Mouse (Mus musculus) ZHBTc4 (cell line): ENCODE measurements around the gene Gtdc1.
A peak's percentile ranks its signal among the peaks of the same experiment; 100 is the strongest.

ENCODE experiments used
- DNase-seq: peaks from one replicate; pipeline ENCODE4 v3.0.0-alpha.2; 2011; ENCODE audit warnings: low read depth, low spot score

The Gtdc1 gene

DNA sequence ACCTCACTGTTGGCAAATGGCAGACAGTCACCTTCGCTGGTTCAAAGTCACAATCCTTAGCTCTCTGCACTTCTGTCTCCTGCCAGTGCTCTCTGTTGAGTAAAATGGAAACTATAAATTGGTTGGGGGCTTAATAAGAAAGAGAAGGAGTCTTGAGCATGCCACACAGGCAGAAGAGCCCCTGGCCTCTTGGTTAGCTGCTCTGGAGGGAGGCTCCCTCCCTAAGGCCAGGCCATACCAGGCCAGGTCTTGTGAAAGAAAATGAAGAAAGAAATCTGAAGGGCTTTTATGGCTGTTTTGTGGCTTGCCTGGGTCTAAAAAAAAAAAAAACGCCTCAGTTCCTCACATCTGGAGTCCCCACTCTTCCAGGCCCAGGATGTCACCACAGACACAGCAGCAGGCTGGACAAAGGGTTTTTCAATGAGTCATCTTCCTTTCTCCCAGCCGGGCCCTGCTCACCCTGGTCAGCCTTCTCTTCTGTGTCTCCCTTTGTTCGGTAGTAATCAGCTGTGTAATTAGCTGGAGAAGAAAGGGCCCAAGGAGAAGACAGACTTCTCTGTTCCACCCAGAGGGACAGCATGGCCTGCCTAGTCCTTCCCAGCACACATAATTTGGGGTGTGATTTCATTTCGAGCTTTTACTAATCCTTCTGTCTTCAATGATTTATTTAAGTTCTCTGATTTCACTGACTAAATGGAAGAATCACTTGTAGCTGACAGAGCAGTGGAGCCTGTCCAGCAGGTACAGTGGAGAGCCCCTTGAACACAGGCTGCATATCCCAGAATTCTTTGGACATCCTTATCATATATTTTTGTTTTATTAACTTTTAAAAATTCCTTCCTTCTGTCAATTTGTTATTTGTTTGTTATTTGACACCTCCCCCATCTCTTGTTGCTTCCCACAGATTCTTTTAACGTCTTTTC lies 401.1 kb downstream of the Gtdc1 start:
- peak; percentile 47 for DNase-seq

DNA sequence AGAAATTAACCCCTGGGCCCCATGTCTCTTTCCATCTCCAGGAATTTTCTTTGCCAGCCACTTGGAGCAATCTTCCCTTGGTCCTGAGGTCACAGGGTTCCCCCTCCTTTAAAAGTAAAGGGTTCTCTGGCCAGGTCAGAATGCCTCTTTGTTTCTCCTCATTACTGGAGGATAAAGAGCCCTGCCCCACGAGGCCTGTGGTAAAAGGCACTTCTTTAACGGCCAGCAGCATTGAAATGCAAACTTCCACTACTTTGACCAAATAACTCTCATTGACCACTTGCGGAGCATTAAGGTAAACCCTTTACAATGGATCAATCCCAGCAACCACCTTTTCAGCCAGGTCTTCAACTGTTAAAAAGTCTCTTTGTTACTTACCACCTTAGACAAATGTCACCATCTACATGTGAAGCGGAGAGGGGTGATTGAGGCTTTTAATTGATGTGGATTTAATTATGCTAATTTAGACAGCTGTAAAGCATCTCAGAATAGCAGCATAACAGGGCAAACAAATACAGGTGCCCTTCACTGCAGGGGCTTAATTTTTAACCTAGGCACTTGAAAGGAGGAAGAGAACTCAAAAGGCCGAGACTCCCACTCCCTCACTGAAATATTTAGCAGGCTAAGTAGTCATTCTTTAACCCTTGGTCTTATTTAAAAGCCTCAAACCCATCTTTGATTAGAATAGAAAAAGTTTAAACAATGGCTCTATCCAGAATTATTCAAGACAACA lies 402.1 kb downstream of the Gtdc1 start:
- peak; percentile 89 for DNase-seq

DNA sequence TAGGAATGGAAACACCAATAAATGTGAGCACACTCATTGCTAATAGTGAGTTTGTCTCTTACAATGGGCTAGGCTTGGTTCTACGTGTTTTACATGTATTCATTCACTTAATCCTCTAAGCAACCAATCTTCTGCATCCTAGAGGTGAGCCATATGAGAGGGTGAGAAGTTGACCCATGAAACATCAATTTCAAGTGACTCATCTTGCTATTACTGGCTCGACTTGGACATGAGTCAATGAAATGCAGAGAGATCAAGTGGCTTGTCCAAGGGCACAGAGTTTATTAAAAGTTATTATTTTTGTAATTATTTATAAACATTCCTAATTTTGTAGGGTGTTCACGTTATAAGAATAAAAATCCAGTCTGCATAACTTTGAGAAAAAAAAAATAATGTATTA lies 408.2 kb downstream of the Gtdc1 start:
- DNase-seq, result no peak

DNA sequence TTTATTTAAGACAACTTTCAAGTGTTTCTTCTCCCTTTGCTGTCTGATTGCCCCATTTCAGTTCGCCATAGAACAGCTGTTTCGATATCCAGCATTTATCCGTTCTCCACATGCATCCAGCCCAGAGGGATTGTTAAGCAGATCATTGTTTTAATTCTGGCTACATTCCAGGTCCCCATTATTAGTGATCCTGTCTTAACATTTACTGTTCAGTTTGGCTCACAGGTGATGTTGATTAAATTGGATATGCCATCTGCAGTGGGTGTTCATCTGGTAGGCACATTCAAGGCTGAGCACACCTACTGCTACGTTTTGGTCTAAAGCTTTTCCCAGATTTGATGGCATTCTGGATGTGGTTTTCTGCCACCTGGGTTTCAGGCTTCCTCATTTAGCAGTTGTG lies 409.4 kb downstream of the Gtdc1 start:
- DNase-seq, result no peak
